Mouse (Mus musculus) embryonic fibroblast, embryonic 13.5 days (primary cell): ENCODE data around the gene Gm20388. TPM values are rescaled to one million over a fixed set of nuclear protein-coding genes. Genes with fewer than 3 reads are reported as not detected.

Experiments
- H3K27ac ChIP-seq: 2 replicates; pipeline ENCODE4 v1.5.1; 2012; ENCODE audit warnings: low read length, control low read depth, inconsistent platforms; ENCODE audit not compliant: insufficient read depth
- H3K4me1 ChIP-seq: 2 replicates; pipeline ENCODE4 v1.6.1; 2011; ENCODE audit warnings: low read length; ENCODE audit not compliant: control insufficient read depth, insufficient read depth
- H3K4me3 ChIP-seq: 2 replicates; pipeline ENCODE4 v1.5.1; 2011; ENCODE audit warnings: mild to moderate bottlenecking, control low read depth, low read length; ENCODE audit not compliant: insufficient read depth
- CTCF ChIP-seq: IDR thresholded peaks from 2 replicates; pipeline ENCODE4 v1.5.1; 2011; ENCODE audit warnings: mild to moderate bottlenecking, control low read depth, low read length, moderate library complexity, borderline replicate concordance; ENCODE audit not compliant: insufficient read depth
- POLR2A ChIP-seq: IDR thresholded peaks from 2 replicates; pipeline ENCODE4 v1.6.1; 2011; ENCODE audit warnings: low read depth, mild to moderate bottlenecking, control low read depth, low read length, moderate library complexity
- polyA plus RNA-seq: library from polyadenylated mRNA; stranded (reverse); fragments of >200 nt; gene quantifications from 2 replicates; pipeline ENCODE4 v1.2.4, GENCODE M21; 2011; ENCODE audit warnings: low read depth; ENCODE audit not compliant: missing spikeins, insufficient read length

The Gm20388 gene
- polyA plus RNA-seq, 1 experiment, result 82.8 TPM

DNA sequence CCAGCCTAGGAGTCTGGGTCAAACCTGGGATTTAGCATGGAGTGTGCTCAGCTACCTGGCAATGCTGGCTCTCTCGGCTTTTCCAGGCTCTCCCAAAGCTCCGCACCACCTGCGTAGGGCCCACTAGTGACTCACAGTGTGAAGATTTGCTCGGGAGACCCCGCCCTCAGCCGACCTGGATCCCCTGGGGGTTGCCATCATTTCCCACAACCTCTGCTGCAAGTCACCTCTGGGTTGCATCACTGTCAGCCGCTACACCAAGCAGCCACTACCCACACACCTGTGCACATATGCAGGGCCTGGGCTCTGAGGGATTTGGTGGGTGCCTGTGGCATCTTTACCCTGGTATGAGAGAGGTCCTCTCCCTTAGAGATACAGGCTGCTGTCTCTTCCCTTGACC is 557.0 kb downstream of the Gm20388 start:
- Histone ChIP-seq H3K4me1 (peaks cover 4% of the 10 kb centered on the region; the same call in 1 of the 2 replicates), H3K4me3 (no peak overlapping the region), H3K27ac (no peak overlapping the region)
- TF ChIP-seq POLR2A (no peak), CTCF (no peak)

DNA sequence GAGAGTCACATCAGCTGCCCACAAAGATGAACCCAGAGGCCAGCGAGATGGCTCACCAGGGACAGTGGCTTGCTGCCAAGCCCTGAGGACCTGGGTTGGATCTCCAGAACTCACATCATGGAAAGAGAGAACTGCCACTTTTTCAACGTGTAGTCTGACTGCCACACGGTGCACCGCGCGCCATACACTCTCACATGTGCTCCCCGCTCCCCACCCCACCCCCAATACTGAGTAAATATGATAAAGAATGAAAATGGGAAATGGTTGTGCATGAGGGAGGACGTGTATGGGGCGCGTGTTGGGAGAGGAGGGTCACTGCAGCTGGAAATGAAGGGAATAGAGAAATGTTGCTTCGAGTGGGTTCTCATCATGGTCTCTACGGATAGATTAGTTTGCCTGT is 559.5 kb downstream of the Gm20388 start:
- no peak overlapping the region for H3K27ac ChIP-seq
- no peak overlapping the region for H3K4me3 ChIP-seq
- 0 out of 2 replicates have a peak, but pooled peaks cover 4% of the 10 kb centered on the region for H3K4me1 ChIP-seq
- TF ChIP-seq CTCF, result no peak
- no peak for TF ChIP-seq POLR2A

DNA sequence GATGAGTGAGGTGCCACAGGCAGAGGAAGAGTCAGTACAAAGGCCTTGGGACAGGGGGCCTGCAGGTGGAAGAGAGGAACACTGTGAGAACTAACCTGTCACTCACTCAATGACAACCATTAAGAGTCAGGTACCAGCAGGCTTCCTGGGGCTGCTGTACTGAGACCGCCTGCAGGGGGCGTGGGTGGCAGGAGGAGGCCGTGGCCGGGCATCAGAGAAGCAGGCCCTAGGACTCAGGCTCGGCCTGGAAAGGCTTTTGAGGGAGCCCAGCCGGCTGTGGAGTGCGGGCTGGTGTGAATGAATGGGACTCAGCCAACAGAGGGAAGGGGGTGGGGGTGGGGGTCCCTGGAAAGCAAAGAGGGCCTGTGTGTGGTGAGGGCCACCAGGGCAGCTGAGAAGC is 560.5 kb downstream of the Gm20388 start:
- no peaks in the 10 kb centered on the region for H3K4me1 ChIP-seq
- H3K27ac ChIP-seq, result no peak overlapping the region
- TF ChIP-seq CTCF (no peak), POLR2A (no peak)
- no peak overlapping the region for H3K4me3 ChIP-seq

GRCm38 (mm10) chr8:120471752-120472151 is 561.1 kb downstream of the Gm20388 start:
- no peak overlapping the region for H3K4me3 ChIP-seq
- no peak overlapping the region for H3K27ac ChIP-seq
- H3K4me1 ChIP-seq, result no peaks in the 10 kb centered on the region
- TF ChIP-seq CTCF (no peak), POLR2A (no peak)

GRCm38 (mm10) chr8:120472230-120472629 is 561.6 kb downstream of the Gm20388 start:
- no peak for TF ChIP-seq POLR2A
- no peak for TF ChIP-seq CTCF
- Histone ChIP-seq H3K4me1 (no peaks in the 10 kb centered on the region), H3K4me3 (no peak overlapping the region), H3K27ac (no peak overlapping the region)

DNA sequence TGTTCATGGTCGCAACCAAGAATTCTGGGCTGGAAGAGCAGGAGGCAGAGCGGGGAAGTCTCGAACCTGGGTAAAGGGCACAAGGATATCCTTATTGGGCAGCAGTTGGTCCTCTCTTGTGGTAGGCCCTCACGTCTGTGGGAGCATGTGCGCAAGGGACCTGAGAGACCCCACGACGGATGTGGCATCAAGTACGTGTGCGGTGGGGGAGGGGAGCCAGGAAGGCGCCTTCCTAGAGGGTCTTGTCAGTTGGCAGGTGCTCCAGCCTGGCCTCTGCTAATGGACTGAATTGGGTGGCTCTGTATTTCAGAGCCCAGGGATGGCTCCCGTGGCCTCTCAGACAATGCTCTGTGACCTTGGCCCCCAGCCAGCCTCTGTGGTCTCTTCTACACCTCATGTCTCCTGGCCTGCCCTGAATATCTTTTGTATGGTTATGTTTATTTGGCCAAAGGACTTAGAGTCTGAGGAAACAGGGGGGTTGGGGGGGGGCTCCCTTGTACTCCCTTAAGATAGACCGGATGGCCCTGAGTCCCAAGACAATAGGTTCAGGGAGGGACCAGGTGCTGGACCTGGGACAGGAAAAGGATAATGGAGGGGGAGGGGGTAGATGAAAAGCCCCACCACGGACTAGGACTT is 563.2 kb downstream of the Gm20388 start:
- H3K4me1 ChIP-seq, result no peaks in the 10 kb centered on the region
- H3K4me3 ChIP-seq, result no peak overlapping the region
- no peak for TF ChIP-seq CTCF
- TF ChIP-seq POLR2A, result no peak
- no peak overlapping the region for H3K27ac ChIP-seq

- Histone ChIP-seq H3K4me1 (no peaks in the 10 kb centered on the region), H3K4me3 (no peak overlapping the region), H3K27ac (no peak overlapping the region)
- TF ChIP-seq POLR2A, result no peak
- TF ChIP-seq CTCF, result no peak
These were observed 564.0 kb downstream of the Gm20388 start for GRCm38 (mm10) chr8:120474496-120475235.

GRCm38 (mm10) chr8:120475462-120476201 is 565.0 kb downstream of the Gm20388 start:
- Histone ChIP-seq H3K27ac (no peak overlapping the region), H3K4me3 (no peak overlapping the region), H3K4me1 (no peaks in the 10 kb centered on the region)
- no peak for TF ChIP-seq POLR2A
- TF ChIP-seq CTCF, result no peak

- Histone ChIP-seq H3K4me3 (no peak overlapping the region), H3K27ac (no peak overlapping the region)
- TF ChIP-seq CTCF, result no peak
- TF ChIP-seq POLR2A, result no peak
These were observed 566.3 kb downstream of the Gm20388 start for GRCm38 (mm10) chr8:120476711-120477575.

More at GRCm38 (mm10) chr8:120476711-120477575, 566.3 kb downstream of the Gm20388 start:
- no peaks in the 10 kb centered on the region for H3K4me1 ChIP-seq
